Mouse (Mus musculus): ENCODE data around the gene Gm45140.
A peak's percentile ranks its signal among the peaks of the same experiment; 100 is the strongest.

Gm45140 gene

DNA sequence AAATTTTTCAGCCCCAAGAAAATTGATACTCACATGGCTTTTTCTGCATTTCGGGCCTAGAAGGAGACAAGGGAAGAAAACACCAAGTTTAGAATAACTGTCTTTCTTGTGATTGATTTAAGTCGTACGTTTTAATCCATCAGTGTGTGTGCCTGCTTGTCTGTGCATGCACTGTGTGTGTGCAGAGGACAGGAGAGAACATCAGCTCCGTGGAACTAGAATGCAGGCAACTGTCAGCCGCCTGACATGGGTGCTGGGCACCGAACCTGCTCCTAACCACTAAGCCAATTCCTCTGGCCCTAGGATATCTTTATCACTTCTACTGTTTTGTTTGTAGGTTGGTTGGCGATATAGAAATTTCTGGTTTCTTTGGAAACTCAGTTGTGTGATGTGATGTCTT is at the start of gene Gm45140:
Gene Gm45140 (minus strand): TSS at position 101 of the 400 bp plus-strand sequence.
- DNase-seq (ENCODE audit: low spot score): no peak

DNA sequence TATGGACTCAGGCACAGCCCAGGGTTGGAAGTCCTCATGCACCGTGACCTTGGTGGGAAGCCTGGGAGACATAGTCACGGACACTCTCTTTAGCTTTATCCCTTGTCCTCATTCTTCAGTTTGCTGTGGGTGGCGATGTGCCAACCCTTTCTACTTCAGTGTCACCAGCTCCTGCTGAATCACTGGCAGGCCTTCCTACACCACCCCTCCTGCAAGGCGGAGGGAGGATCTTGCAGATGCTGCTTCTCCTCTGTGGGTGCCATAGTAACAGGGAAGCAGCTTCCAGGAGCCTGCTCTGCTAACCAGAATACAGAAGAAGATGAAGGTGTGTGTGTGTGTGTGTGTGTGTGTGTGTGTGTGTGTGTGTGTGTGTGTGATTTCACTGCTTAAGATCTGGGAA is 47.2 kb upstream of the Gm45140 start:
- DNase-seq (ENCODE audit: low spot score): peak; percentile 55

- DNase-seq (ENCODE audit: low spot score): no peak
Measured at GRCm38 (mm10) chr6:87882221-87882620, 46.6 kb upstream of the Gm45140 start.

DNA sequence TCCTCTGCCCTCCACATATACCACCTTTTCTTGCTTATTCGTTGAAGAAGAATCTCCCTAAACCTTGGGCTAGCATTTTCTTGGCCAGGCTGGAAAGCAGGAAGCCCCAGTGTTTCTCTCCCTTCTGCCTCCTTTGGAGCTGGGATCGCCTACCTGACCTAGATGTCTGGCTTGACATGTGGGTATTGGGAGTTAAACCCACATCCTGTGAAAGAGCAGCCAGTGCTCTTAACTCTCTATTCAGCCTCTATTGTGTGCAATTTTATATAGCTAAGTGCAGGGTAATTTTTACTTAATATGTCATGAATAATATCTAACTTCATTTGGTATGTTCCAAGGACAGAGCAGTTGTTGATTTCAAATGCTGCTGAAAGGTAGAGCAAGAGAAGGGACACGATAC is 44.0 kb upstream of the Gm45140 start:
- no peak for DNase-seq (ENCODE audit: low spot score)

- no peak for DNase-seq (ENCODE audit: low spot score)
Measured at GRCm38 (mm10) chr6:87879010-87879409, 43.4 kb upstream of the Gm45140 start.

- DNase-seq (ENCODE audit: low spot score): peak; percentile 55
Measured at GRCm38 (mm10) chr6:87876068-87876643, 40.6 kb upstream of the Gm45140 start.

DNA sequence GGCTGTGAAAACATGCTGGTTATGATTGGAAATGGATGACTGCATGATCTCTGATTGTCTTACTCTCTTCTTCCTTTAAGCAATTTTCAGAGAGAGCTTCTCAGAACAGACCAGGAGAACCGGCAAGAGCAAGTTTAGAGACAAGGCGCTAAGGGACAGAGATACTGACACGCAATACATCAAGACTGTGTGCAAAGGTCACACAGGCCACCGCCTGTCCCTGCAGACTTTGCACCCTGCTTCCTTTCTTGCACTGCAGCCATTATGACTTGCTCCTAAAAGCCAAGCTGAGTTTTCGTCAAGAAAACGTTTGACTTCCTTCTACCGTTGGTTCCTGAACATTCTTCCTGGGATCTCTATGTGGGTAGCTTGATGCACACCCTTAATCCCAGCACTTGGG is 40.0 kb upstream of the Gm45140 start:
- no peak for DNase-seq (ENCODE audit: low spot score)

- DNase-seq (ENCODE audit: low spot score): peak; percentile 21
Measured at GRCm38 (mm10) chr6:87875083-87875482, 39.5 kb upstream of the Gm45140 start.

DNA sequence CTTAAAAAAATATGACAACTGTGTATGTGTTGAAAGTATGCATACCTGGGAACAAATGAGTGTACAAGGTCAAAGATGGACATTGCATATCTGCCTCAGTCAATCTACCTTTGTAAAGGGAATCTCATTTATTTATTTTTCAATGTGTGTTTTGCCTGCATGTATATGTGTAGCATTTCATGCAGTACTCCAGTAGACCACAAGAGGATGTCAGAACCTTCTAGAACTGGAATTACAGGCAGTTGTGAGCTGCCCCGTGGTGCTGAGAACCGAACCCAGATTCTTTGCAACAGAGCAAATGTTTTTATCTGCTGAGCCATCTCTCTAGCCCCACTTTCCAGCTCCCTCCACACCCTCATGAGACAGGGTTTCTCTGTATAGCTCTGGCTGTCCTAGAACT is 38.4 kb upstream of the Gm45140 start:
- no peak for DNase-seq (ENCODE audit: low spot score)

- DNase-seq (ENCODE audit: low spot score): no peak
Measured at GRCm38 (mm10) chr6:87873104-87873503, 37.5 kb upstream of the Gm45140 start.

DNA sequence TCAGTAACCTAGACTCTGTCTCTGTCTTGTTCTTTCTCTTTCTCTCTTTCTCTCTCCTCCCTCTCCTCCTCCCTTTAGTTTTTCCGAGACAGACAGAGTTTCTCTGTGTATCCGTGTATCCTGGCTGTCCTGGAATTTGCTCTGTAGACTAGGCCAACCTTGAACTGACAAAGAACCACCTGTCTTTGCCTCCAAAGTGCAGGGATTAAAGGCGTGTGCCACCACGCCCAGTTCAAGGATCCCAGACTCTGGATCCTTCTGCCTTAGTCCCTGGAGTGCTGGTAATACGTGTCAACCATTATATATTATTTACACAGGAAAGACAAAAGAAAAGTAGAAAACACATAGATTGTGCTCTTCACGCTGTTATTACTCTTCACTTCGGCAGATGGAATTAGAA is 35.6 kb upstream of the Gm45140 start:
- no peak for DNase-seq (ENCODE audit: low spot score)

- DNase-seq (ENCODE audit: low spot score): no peak
Measured at GRCm38 (mm10) chr6:87870440-87870839, 34.8 kb upstream of the Gm45140 start.

- DNase-seq (ENCODE audit: low spot score): peak; percentile 76
Measured at GRCm38 (mm10) chr6:87868871-87869506, 33.4 kb upstream of the Gm45140 start.

DNA sequence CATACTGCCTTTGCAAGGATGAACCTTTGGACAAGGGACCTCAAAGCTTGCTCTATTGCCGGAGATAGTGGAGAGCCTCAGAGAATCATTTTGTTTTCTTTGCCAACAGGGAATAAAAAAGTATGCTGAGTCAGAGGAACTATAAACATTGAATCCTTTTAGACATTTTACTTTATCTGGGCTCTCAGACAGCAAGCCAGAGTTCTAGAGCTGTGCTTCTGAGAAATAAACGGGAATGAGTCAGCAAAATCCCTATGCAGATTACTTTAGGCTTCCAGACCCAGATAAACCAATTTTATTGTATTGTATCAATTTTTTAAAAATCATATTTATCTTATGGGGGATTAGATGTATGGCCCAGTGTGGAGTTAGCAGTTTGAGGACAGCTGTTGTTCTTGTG is 31.7 kb upstream of the Gm45140 start:
- DNase-seq (ENCODE audit: low spot score): no peak

- DNase-seq (ENCODE audit: low spot score): no peak
Measured at GRCm38 (mm10) chr6:87866211-87866610, 30.6 kb upstream of the Gm45140 start.

DNA sequence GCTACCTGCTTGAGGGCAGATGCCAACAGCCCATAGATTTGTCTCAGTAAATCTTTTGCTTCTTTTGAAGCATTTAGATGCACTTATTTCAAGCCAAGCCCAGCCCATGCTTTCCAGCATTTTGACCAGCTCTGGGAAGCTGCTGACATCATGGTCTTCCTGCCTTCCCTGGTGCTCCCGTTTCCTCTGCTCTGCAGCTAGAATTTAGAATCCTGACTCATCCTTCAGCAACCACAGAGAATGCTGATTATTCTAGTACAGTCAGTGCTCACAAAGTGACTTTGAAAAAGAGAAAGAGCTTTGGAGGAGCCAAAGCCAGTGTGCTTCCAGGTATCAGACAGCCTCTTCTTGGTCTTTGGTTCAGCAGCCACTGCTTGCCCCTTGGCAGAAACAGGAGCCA is 21.5 kb upstream of the Gm45140 start:
- no peak for DNase-seq (ENCODE audit: low spot score)

- no peak for DNase-seq (ENCODE audit: low spot score)
Measured at GRCm38 (mm10) chr6:87853446-87853845, 17.9 kb upstream of the Gm45140 start.

DNA sequence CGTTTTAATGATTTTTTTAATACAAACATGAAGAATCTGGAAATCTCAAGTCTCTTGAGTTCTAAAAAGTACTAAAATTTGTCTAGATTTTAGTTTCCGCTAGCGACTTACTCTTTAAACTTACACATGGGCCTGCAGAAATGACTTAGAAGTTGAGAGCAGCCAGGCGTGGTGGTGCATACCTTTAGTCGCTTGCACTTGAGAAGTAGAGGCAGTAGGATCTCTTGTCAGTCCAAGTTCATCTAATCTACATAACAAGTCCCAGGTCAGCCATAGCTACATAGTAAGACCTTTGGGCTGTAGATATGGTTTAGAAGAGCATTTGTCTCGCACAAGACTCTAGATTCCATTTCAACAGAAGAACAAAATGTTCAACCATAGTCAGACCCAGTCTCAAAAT is 16.3 kb upstream of the Gm45140 start:
- no peak for DNase-seq (ENCODE audit: low spot score)

DNA sequence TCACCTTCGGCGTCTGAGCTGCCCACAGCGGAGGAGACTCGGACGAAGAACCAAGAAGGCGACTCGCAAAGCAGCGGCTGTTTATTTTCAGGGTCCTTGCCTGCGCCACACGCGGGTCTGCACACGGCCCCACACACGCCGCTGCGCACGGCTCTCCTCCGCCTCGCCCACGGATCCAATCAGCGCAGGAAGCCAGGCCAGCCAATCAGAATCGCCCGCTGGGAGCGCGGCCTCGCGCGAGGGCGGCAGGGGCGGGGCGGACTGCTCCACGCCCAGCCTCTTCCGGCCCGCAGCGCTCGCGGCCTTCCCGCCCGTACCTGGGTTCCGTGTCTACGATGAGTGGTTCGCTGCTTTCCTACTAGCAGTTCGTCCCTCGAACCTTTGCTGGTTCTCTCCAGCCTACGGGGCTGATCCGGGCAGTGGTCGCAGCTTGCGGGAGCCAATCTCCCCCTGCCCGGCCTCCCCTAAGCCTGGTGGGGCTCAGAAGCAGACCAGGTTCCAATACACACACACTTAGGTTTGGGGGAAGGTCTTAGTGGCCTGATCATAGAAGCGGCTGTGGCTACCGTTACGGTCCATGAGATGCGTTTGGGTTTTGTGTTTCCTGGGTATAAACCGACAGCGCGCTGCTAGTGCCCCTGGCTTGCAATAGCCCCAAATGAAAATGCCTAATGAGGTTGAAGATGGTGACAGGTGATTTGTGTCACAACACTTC is 15.5 kb upstream of the Gm45140 start, which contains the start of gene Cnbp:
Gene Cnbp (minus strand): TSS at position 207 of the 715 bp plus-strand sequence.
- peak; percentile 97 for DNase-seq (ENCODE audit: low spot score)

DNA sequence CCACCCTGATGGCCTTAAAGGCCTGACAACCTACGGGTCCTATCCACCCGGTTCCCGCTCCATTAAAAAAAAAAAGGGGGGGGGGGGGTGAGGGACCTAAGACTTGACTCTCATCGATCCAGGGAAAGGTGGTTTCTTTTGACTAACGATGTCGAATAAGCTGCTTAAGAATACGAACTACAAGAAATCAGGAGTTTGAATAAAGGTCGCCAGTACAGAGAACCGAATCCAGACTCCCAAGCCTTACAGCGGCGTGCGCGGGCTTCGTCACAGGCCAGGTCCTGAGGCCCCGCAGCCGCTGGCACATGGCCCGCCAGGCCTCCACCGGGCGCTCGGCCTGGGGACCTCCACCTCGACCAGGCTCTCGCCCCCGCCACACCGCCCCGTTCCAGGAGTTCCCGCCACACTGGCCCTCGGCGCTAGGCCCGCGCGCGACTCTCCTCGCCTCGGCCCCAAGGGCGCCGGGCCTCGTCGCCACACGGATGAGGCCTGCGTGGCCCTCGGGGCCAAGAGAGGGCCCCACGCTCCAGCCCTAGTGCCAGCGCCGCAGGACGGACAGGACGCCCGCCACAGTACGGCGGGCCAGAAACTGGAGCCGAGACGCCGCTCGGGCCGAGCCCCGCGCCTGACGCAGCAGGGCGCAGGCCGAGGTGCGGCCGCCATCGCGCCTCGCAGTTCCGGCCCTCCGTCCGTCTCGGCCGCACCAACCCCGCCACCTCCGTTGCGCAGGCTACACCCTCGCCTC is 14.7 kb upstream of the Gm45140 start:
- peak; percentile 65 for DNase-seq (ENCODE audit: low spot score)

DNA sequence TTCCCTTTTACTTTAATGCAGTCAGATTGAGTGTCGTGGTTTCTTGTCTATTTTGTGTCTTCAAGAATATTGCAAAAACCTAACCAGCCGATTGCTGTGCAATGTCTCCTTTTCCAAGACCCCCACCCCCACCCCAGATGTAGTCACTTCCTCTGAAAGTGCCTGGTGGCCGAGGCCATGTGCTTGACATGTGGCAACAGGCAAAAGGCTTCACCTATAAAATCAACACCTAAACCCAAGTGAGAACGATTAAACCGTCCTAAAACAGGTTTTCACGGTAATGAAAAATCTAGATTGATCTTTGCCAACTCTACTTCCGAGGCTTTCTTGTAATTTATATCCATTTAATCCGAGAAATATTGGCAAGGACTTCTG is 14.2 kb upstream of the Gm45140 start:
- no peak for DNase-seq (ENCODE audit: low spot score)

GRCm38 (mm10) chr6:87846813-87847212 is 11.2 kb upstream of the Gm45140 start:
- no peak for DNase-seq (ENCODE audit: low spot score)

Data from ovary, postnatal 36 days (tissue).